Mouse (Mus musculus) lung, postnatal 0 days (tissue): Measurements from ENCODE around the gene Pgpep1. TPM values are rescaled to one million over a fixed set of nuclear protein-coding genes. Genes with fewer than 3 reads are reported as not detected.

Source experiments
- ATAC-seq: fragments of 200-750 bp; cut with Nextera tagmentation; 2 replicates; pipeline ENCODE4 v1.8.0; 2017; ENCODE audit warnings: moderate library complexity
- DNase-seq: peaks from one replicate; pipeline ENCODE4 v3.0.0-alpha.2; 2016; ENCODE audit warnings: low spot score
- H3K27ac ChIP-seq: fragments of 300-500 bp; sonication (generic); 2 replicates; pipeline ENCODE4 v1.5.1; 2014; ENCODE audit warnings: antibody characterized with exemption, mild to moderate bottlenecking, low read length, mixed read lengths
- H3K27me3 ChIP-seq: fragments of 300-500 bp; sonication (generic); replicated peaks from 2 replicates; pipeline ENCODE4 v1.6.1; 2014; ENCODE audit warnings: low read length, mixed read lengths; ENCODE audit not compliant: insufficient read depth
- H3K36me3 ChIP-seq: fragments of 300-500 bp; sonication (generic); 2 replicates; pipeline ENCODE4 v1.6.1; 2014; ENCODE audit warnings: low read length, mixed read lengths; ENCODE audit not compliant: insufficient read depth
- H3K4me1 ChIP-seq: fragments of 300-500 bp; sonication (generic); 2 replicates; pipeline ENCODE4 v1.6.1; 2014; ENCODE audit warnings: antibody characterized with exemption, low read depth, low read length, mixed read lengths; ENCODE audit not compliant: insufficient read depth
- H3K4me2 ChIP-seq: fragments of 300-500 bp; sonication (generic); replicated peaks from 2 replicates; pipeline ENCODE4 v1.6.1; 2014; ENCODE audit warnings: low read depth, mild to moderate bottlenecking, low read length, moderate library complexity, mixed read lengths
- H3K4me3 ChIP-seq: fragments of 300-500 bp; sonication (generic); 2 replicates; pipeline ENCODE4 v1.5.1; 2014; ENCODE audit warnings: low read depth, low read length
- H3K9ac ChIP-seq: fragments of 300-500 bp; sonication (generic); replicated peaks from 2 replicates; pipeline ENCODE4 v1.6.1; 2014; ENCODE audit warnings: low read depth, mild to moderate bottlenecking
- H3K9me3 ChIP-seq: fragments of 300-500 bp; sonication (generic); 2 replicates; pipeline ENCODE4 v1.6.1; 2016; ENCODE audit warnings: low read length, mixed read lengths
- CTCF ChIP-seq: IDR thresholded peaks from 2 replicates; pipeline ENCODE4 v1.5.1; 2016; ENCODE audit warnings: antibody characterized with exemption, mild to moderate bottlenecking
- EP300 ChIP-seq: IDR thresholded peaks from 2 replicates; pipeline ENCODE4 v1.6.1; 2016; ENCODE audit warnings: antibody characterized with exemption, mild to moderate bottlenecking, control low read depth
- WGBS: fragments of 180-500 bp; shearing (Covaris S2); extraction: QIAGEN DNeasy Blood & Tissue Kit; methylation state at CpG from one replicate; pipeline ENCODE4 v1.1.7; 2014; 5-methylcytosine and 5-hydroxymethylcytosine counted together
- polyA plus RNA-seq: library from polyadenylated mRNA; unstranded; fragments of >200 nt; fragmentation: Nextera tagmentation; extraction: Ambion mirVana; gene quantifications from 2 replicates; pipeline ENCODE4 v1.2.1, GENCODE M21; 2015

Gene Pgpep1
- polyA plus RNA-seq, 1 experiment from 2014 or later, result 32.9 TPM

- no peak overlapping the region for H3K4me3 ChIP-seq
- no peak for TF ChIP-seq EP300
- no peak for TF ChIP-seq CTCF
- no peaks in the 10 kb centered on the region for H3K27me3 ChIP-seq
- no peak for ATAC-seq
- no peak overlapping the region for H3K4me2 ChIP-seq
- no peak for DNase-seq
- no peaks in the 10 kb centered on the region for H3K9me3 ChIP-seq
- H3K9ac ChIP-seq, result no peak overlapping the region
- no peaks in the 10 kb centered on the region for H3K4me1 ChIP-seq
- H3K36me3 ChIP-seq, result no peaks in the 10 kb centered on the region
- 0 out of 2 replicates have a peak overlapping the region, but pooled peaks have one; percentile 16 for H3K27ac ChIP-seq
- 79% methylated on average over 11 of the region's 11 CpGs for WGBS
These were observed 42.2 kb downstream of the Pgpep1 start for GRCm38 (mm10) chr8:70617985-70618384.

GRCm38 (mm10) chr8:70616645-70617044 is 43.5 kb downstream of the Pgpep1 start:
- DNase-seq (no peak), ATAC-seq (no peak)
- H3K4me2 ChIP-seq, result no peak overlapping the region
- H3K36me3 ChIP-seq, result no peaks in the 10 kb centered on the region
- H3K9me3 ChIP-seq, result no peaks in the 10 kb centered on the region
- no peaks in the 10 kb centered on the region for H3K27me3 ChIP-seq
- H3K9ac ChIP-seq, result no peak overlapping the region
- 43% methylated on average over 11 of the region's 11 CpGs for WGBS
- TF ChIP-seq EP300 (no peak), CTCF (no peak)
- 0 out of 2 replicates have a peak overlapping the region, but pooled peaks have one; percentile 0 for H3K4me3 ChIP-seq
- H3K4me1 ChIP-seq, result no peaks in the 10 kb centered on the region
- H3K27ac ChIP-seq, result no peak overlapping the region

GRCm38 (mm10) chr8:70615894-70616293 is 44.3 kb downstream of the Pgpep1 start, which contains the start of gene Lrrc25:
TSS of gene Lrrc25 (plus strand) at chr8:70616155.
- H3K27ac ChIP-seq, result no peak within 1 kb of the TSS
- H3K4me3 ChIP-seq, result 0 out of 2 replicates have a peak within 1 kb of the TSS, but pooled peaks have one; percentile 0
- no peak within 1 kb of the TSS for H3K4me2 ChIP-seq
- TF ChIP-seq EP300, result no peak
- TF ChIP-seq CTCF, result no peak
- DNase-seq (peak; percentile 16), ATAC-seq (no peak)
- H3K9ac ChIP-seq, result no peak within 1 kb of the TSS
- H3K4me1 ChIP-seq, result no peaks in the 10 kb centered on the region; the same call in 1 of the 2 replicates
- no peaks in the 10 kb centered on the region for H3K36me3 ChIP-seq
- no peaks in the 10 kb centered on the region for H3K27me3 ChIP-seq
- WGBS, result 76% methylated on average over 3 of the region's 3 CpGs
- no peaks in the 10 kb centered on the region for H3K9me3 ChIP-seq

- TF ChIP-seq EP300 (no peak), CTCF (no peak)
- Histone ChIP-seq H3K4me1 (no peaks in the 10 kb centered on the region; the same call in 1 of the 2 replicates), H3K27ac (no peak overlapping the region), H3K9me3 (no peaks in the 10 kb centered on the region), H3K27me3 (no peaks in the 10 kb centered on the region), H3K9ac (no peak overlapping the region), H3K36me3 (no peaks in the 10 kb centered on the region), H3K4me2 (no peak overlapping the region), H3K4me3 (no peak overlapping the region)
- 75% methylated on average over 8 of the region's 8 CpGs for WGBS
- ATAC-seq (no peak), DNase-seq (no peak)
These were observed 44.9 kb downstream of the Pgpep1 start for GRCm38 (mm10) chr8:70615281-70615680.

- WGBS, result 59% methylated on average over 5 of the region's 5 CpGs
- no peak overlapping the region for H3K4me2 ChIP-seq
- H3K36me3 ChIP-seq, result no peaks in the 10 kb centered on the region
- no peak overlapping the region for H3K9ac ChIP-seq
- no peak overlapping the region for H3K4me3 ChIP-seq
- H3K4me1 ChIP-seq, result no peaks in the 10 kb centered on the region; the same call in 1 of the 2 replicates
- ATAC-seq (no peak), DNase-seq (peak; percentile 24)
- H3K27me3 ChIP-seq, result no peaks in the 10 kb centered on the region
- H3K27ac ChIP-seq, result no peak overlapping the region
- TF ChIP-seq CTCF, result no peak
- no peak for TF ChIP-seq EP300
- no peaks in the 10 kb centered on the region for H3K9me3 ChIP-seq
These were observed 45.7 kb downstream of the Pgpep1 start for GRCm38 (mm10) chr8:70614469-70614868.

GRCm38 (mm10) chr8:70613763-70614162 is 46.4 kb downstream of the Pgpep1 start:
- 20% methylated on average over 1 of the region's 1 CpGs for WGBS
- Histone ChIP-seq H3K27me3 (no peaks in the 10 kb centered on the region), H3K9ac (no peak overlapping the region), H3K4me1 (peaks cover 3% of the 10 kb centered on the region; the same call in 1 of the 2 replicates), H3K27ac (no peak overlapping the region), H3K4me3 (no peak overlapping the region), H3K4me2 (no peak overlapping the region), H3K9me3 (no peaks in the 10 kb centered on the region), H3K36me3 (no peaks in the 10 kb centered on the region)
- no peak for DNase-seq
- TF ChIP-seq EP300 (no peak), CTCF (no peak)
- no peak for ATAC-seq

GRCm38 (mm10) chr8:70611849-70612248 is 48.3 kb downstream of the Pgpep1 start:
- Histone ChIP-seq H3K27me3 (no peaks in the 10 kb centered on the region), H3K9ac (peak overlapping the region; percentile 26; the same call in 1 of the 2 replicates), H3K4me3 (peak overlapping the region; percentile 44; the same call in 1 of the 2 replicates), H3K36me3 (no peaks in the 10 kb centered on the region), H3K9me3 (no peaks in the 10 kb centered on the region), H3K4me1 (peaks cover 5% of the 10 kb centered on the region; the same call in 1 of the 2 replicates), H3K27ac (peak overlapping the region; percentile 98), H3K4me2 (peak overlapping the region; percentile 97)
- peak; percentile 80 for DNase-seq
- ATAC-seq, result no peak
- TF ChIP-seq EP300 (no peak), CTCF (peak; percentile 98)
- WGBS, result under 1% methylated on average over 6 of the region's 6 CpGs
